Mouse (Mus musculus): Measurements from ENCODE around the gene Lamtor5.

DNA sequence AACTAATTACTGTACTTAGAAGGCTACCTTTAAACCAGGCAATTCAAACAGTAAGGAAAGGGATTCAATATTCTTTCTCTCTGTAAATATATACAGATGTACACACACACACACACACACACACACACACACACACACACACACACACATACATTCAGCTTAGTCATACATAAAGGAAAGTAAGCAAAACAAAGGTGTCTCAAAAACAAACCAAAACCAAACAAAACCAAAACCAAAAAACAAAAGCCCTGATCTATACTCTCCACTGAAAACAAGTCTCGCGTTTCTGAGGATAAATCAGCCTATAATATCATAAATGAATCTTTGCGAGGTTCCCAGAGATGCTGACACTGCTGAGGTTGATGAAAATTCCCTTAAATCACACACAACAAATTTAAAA, 38.7 kb downstream of the Lamtor5 start:
- TF ChIP-seq POLR2A (IDR thresholded peaks at IDR 0.05; ENCODE audit: borderline replicate concordance, low read depth, low read length) (no peak), CTCF (IDR thresholded peaks at IDR 0.05; ENCODE audit: low read depth, low read length) (no peak)

Measured in bone marrow macrophage, adult 2 months (primary cell).